Mouse (Mus musculus) CD4-positive helper T cell, adult 2 months (primary cell): ENCODE data around the gene Shpk.
A peak's percentile ranks its signal among the peaks of the same experiment; 100 is the strongest.

Experiments
- DNase-seq: peaks from one replicate; pipeline ENCODE4 v3.0.0-alpha.2; 2012; ENCODE audit warnings: low read depth, missing footprints, low spot score

The Shpk gene

DNA sequence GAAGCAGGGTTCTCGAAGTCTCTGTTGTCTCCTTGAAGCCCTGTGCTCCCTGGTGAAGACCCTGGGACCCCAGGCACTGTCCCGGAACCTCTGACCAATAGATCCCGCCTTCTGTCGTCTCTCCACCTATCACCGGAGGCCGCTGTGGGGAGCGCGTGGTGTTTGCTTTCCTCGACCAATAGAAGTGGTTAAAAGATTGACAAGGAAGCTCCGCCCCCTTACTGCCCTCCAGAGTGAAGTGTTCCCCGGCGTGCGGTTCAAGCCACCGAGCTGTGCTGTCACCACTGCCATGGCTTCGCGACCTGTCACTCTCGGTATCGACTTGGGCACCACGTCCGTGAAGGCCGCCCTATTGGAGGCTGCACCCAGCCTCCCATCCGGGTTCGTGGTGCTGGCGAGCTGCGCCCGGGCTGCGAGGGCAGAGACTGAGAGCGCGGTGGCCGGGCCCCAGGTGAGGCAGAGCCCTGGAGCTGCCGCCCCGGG lies at the start of gene Shpk:
Gene Shpk (plus strand): TSS at position 231 of the 483 bp plus-strand sequence.
- peak; percentile 95 for DNase-seq

- DNase-seq: no peak
Measured at GRCm38 (mm10) chr11:73155071-73155470, 44.2 kb upstream of the Shpk start.

GRCm38 (mm10) chr11:73159957-73160810 lies 39.1 kb upstream of the Shpk start, which contains the start of gene P2rx5:
TSS of gene P2rx5 (plus strand) at chr11:73160421.
- peak; percentile 25 for DNase-seq

- no peak for DNase-seq
Measured at GRCm38 (mm10) chr11:73160811-73161200, 38.5 kb upstream of the Shpk start.

DNA sequence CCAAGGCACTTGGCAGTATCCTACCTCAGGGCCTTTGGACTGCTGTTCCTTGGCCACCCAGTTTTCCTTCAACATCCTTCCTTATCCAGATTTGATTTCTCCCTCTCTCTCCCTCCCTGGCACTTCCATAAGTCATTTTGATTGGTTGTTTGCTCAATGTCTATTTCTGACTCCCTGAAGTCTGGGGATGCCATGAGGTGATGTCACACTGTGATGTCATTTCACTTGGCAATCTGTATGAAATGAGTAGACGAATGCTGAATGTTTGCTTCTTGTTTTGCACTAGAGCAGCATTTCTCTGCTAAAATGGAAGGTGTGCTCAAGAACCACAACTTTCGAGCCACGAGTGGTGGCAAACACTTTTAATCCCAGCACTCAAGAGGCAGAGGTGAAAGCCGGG lies 37.6 kb upstream of the Shpk start:
- no peak for DNase-seq

DNA sequence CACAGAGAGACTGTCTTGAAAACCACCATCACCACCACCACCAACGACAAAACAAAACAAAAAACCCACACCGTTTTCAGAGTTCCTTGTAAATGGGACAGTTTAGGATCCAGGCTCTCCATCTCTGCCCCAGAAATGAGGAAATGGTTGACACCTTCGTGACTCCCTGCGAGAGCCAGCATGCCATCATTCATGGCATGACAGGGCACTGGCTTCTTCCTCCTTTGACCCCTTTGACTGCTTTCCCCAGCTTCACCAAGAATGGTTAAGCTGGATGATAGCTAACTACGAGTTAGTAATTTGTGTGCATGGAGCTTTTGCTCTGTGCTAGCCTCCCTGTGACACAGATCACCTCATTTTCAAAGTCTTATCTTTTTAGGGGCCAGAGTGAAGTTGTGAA lies 37.0 kb upstream of the Shpk start:
- DNase-seq: no peak

- DNase-seq: no peak
Measured at GRCm38 (mm10) chr11:73168071-73168470, 31.2 kb upstream of the Shpk start.

- no peak for DNase-seq
Measured at GRCm38 (mm10) chr11:73168576-73168975, 30.7 kb upstream of the Shpk start.

- DNase-seq: peak; percentile 55
Measured at GRCm38 (mm10) chr11:73169231-73169630, 30.0 kb upstream of the Shpk start.

DNA sequence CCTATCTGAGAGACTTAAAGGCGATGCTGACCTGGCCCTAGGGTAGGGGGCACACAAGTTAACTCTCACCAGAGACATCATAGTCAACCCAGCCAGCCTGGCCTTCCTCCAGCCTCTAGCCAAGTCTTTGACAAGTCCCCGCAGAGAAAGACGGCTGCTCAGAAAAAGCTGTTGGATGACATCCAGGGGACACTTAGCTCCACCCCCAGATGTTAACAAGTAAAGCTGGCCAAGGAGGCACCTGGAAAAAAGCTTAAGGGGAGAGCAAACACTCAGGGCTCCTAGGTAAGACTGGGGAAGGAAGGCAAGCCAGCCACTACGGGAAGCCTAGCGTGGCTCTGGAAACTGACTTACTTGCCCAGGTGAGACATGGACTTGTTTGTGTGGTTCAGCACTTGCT lies 27.1 kb upstream of the Shpk start:
- DNase-seq: no peak

GRCm38 (mm10) chr11:73175612-73176011 lies 23.6 kb upstream of the Shpk start:
- no peak for DNase-seq

DNA sequence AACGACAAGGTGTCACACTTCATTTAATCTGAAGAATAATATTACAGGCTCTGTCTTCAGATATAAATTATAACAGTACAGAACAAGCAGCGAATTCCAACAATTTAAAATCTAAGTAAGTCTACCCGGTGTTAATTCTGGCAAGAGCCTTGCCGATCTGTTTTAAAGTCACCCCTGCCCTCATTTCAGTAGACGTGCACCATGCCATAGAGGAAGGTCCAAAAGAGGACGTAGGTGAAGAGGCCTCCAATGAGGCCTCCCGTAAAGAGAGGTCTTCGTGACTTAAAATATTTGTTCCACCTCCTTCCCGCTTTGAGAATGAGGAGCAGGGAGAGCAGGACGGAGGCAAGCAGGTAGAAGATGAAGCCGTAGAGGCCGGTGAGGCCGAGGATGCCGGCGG lies 23.1 kb upstream of the Shpk start:
- DNase-seq: no peak

DNA sequence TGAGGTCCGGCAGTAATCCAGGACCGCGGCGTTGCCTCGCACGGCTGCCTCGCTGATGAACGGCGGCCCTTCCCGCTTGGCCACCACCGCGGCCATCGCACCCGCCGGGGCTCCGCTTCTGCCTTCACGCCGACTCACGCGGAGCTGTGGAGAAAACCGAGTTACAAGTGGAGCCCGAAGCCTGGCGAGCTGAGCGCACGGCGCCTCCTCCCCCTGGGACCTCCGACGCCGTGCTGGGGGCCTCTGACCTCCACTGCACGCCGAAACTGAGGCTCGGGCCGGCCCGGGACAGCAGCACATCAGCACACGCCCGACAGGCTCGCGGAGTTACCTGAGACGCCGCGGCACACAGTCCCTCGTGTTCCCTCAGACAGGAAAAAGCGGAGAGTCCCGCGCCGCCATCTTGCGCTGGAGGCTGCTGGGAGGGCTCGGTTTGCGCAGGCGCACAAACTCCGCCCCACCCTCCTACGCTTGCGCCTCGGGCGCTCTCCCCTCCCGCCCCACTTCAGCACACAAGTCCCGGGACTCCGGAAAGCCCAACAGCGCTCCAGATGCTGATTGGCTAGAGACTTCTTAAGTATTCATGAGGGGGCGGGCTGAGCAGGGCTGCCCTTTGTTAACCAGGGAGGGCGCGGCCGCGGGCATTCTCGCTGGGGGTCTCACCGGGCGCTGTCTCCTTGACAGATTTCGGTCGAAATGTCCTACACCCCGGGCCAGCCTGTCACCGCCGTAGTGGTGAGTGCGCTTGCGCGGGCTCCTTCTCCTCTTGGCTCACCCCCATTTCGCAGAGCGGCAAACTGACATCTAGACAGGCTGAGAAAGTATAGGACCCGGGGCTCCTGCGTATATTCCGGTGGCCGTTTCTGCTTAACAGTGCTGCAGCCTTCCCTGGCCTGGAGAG lies 22.4 kb upstream of the Shpk start, which contains the start of the genes Emc6 and Tax1bp3:
Gene Emc6 (minus strand): TSS at position 430 of the 901 bp plus-strand sequence.
Gene Tax1bp3 (plus strand): TSS at position 476 of the 901 bp plus-strand sequence.
- peak; percentile 99 for DNase-seq

- DNase-seq: peak; percentile 58
Measured at GRCm38 (mm10) chr11:73177509-73177875, 21.8 kb upstream of the Shpk start.

DNA sequence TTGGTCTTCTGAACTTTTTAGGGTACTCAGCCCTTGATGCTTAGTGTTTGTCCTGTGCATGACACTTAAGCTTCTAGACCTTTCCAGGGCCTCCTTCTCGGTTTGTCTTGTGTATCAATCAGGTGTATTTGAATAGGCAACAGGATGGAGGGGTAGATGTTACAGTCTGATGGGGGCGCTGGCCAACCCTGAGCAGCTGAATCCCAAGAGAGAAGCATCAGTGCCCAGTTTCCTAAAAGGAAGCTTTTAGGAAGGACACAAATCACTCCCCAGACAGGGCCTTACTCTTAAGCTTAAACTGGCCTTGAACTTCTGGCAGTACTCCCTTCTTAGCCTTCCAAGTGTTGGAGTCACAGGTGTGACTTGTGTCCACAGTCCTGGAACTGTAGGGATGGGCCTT lies 21.4 kb upstream of the Shpk start:
- no peak for DNase-seq

DNA sequence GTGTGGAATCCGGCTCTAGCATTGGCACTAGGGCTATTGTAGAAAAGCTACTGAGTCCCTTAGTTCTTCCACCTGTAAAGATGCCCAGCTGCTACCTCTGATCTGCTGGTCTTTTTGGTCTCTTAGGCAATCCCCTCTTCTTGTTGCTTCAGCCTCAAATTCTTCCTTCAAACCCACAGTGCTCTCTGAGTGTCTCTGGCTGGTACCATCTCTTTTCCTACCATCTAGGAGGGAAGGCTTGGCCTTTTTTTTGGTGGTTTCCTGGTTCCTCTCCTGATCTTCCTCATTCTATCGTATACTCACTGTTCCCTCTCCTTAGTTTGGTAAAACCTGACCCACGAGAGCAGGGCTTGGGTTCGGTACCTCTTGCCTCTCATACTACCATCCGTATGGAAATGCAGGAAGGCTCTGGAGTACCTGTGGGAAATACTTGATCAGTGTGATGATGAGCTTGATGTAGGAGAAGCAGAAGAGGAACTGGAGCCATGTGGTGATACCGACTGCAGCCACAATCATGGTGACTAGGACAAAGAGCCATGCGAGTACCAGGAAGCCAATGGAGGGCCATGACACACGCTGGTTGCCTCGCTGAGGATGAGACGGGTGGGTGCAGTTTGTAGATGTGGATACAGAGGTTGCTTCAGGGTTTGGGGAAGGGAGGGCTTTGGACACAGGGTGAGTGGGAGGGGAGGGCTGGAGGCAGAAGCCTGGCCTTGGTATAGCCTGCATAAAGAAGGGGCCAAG lies 13.2 kb upstream of the Shpk start:
- DNase-seq: no peak

DNA sequence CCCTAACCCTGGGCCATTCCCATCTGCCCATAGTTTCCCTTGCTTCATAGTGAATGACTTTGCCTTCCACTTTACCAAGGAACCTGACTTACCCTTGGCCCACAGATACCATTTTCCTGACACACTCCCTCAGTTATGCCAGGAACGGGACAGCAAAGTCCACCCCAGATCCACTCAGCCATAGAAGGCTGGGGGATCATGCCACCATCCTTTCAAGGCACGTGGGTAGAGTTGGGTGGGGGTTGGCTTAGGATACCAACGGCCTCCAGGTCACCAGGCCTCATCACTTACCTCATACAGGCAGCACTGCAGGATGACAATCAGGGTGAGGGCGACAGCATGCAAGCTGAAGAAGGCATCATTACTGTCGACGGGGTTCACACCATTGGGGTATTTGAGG lies 12.0 kb upstream of the Shpk start:
- no peak for DNase-seq

GRCm38 (mm10) chr11:73193047-73193446 lies 6.2 kb upstream of the Shpk start:
- no peak for DNase-seq

DNA sequence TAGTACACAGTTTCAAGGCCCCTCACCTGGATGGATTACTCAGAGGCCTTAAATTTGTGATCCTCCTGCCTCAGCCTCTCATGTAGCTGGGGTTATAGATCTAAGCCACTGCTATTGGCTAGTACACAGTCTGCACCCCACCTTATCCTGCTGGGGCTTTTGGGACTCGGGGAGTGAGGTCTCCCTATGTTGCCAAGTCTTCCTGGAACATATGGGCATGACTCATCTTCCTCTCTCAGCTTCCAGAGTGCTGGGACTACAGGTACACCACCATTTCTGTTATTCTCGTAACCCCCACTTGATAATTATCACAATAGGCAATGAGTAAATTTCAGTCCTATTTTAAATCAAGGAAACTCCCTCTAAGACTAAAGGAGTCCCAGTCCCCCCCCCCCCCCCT lies 4.8 kb upstream of the Shpk start:
- no peak for DNase-seq

DNA sequence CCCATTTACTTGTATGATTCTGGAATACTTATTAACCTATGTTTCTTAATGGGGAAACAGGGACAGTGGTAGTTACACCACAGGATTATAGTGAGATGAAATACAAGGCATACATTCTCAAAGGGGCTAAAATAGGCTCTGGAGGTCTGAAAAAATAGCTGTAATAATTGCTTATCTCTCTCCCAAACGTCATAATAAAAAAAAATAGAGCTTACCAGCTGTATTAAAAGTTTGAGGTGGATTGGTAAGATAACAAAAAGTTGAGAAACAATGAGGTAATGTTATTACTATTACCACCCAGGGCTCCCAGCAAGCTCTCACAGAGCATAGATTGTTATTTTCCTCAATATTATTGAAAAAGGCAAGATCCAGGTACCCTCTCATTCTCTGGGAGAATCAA lies 1.1 kb upstream of the Shpk start:
- no peak for DNase-seq

- DNase-seq: peak; percentile 91
Measured at GRCm38 (mm10) chr11:73198603-73199229, 544 bp upstream of the Shpk start, which contains the start of gene Ctns. TSS of gene Ctns (minus strand) at chr11:73199042.
